Mouse (Mus musculus): Measurements from ENCODE around the gene Nkd1. TPM values are rescaled to one million over a fixed set of nuclear protein-coding genes. Genes with fewer than 3 reads are reported as not detected.
A peak's percentile ranks its signal among the peaks of the same experiment; 100 is the strongest.

The Nkd1 gene
- total RNA-seq, 1 experiment from 2014 or later = not detected

DNA sequence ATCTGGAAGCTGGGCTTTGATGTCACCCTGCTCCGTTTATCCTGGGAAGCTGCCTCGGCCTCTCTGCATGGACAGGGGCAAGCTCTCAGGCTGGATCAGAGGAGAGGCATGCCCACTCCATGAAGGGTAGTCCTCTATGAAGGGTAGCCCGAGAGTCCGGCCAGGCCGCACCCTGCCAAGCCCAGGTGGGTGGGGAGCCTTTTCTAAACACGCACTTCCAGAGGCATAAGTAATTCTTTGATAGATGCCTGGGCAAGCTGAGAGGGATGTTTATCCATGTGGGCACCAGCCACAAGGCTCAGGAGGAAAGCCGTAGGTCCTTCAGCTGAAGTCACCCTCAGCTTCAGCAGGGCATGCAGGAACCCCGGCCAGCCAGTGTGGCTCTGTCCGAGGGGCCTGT is 7.0 kb downstream of the Nkd1 start:
- no peak for ATAC-seq (replicated peaks in 1 of 2; ENCODE audit: insufficient read depth in 1 of 2, low FRiP score in 2 of 2, low TSS enrichment in 1 of 2, low read depth in 1 of 2, poor library complexity in 2 of 2, severe bottlenecking in 2 of 2)

DNA sequence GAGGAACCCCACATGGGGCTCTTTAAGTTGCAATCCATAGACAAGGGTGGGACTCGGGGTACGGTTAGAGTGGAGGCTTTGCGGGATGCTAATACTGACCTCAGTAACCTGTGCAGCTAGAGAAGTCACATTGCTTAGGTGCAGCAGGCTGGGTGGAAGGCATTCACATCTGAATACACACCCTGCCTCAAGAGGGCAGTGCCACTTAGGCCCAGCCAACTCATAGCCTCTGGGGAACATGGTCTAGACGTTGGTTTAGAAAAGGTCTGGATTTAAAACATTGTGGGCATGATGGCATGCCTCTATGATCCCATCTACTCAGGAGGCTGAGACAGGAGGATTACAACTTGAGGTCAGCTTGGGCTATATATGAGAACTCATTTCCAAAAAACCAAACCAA is 8.6 kb downstream of the Nkd1 start:
- ATAC-seq (replicated peaks in 1 of 2; ENCODE audit: insufficient read depth in 1 of 2, low FRiP score in 2 of 2, low TSS enrichment in 1 of 2, low read depth in 1 of 2, poor library complexity in 2 of 2, severe bottlenecking in 2 of 2) = no peak

GRCm38 (mm10) chr8:88537081-88537480 is 15.9 kb downstream of the Nkd1 start:
- no peak for ATAC-seq (replicated peaks in 1 of 2; ENCODE audit: insufficient read depth in 1 of 2, low FRiP score in 2 of 2, low TSS enrichment in 1 of 2, low read depth in 1 of 2, poor library complexity in 2 of 2, severe bottlenecking in 2 of 2)

GRCm38 (mm10) chr8:88537998-88538975 is 17.1 kb downstream of the Nkd1 start:
- no peak for ATAC-seq (replicated peaks in 1 of 2; ENCODE audit: insufficient read depth in 1 of 2, low FRiP score in 2 of 2, low TSS enrichment in 1 of 2, low read depth in 1 of 2, poor library complexity in 2 of 2, severe bottlenecking in 2 of 2)

DNA sequence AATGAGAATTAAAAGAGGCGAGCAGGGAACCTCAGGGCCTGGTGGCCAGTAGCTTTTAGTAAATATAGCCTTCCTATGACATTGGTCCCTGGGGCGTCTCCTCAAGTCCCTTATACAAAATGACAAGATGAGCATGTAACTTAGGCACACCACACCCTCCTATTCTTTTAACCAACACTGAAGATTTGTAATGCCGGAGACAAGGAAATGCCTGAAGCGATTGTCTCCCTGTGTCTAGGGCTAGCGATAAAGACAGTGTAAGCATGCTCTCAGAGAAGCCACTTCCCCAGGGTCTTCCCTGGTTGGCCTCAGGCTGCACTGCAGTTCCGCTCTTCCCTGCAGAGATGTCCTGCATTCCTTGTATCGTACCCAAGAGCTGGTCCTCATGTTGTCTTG is 17.8 kb downstream of the Nkd1 start:
- ATAC-seq (replicated peaks in 1 of 2; ENCODE audit: insufficient read depth in 1 of 2, low FRiP score in 2 of 2, low TSS enrichment in 1 of 2, low read depth in 1 of 2, poor library complexity in 2 of 2, severe bottlenecking in 2 of 2) = no peak

GRCm38 (mm10) chr8:88539963-88540362 is 18.8 kb downstream of the Nkd1 start:
- peak in 1 of 2 experiments; percentile 34; a peak in 1 of 4 replicates for ATAC-seq (replicated peaks in 1 of 2; ENCODE audit: insufficient read depth in 1 of 2, low FRiP score in 2 of 2, low TSS enrichment in 1 of 2, low read depth in 1 of 2, poor library complexity in 2 of 2, severe bottlenecking in 2 of 2)

GRCm38 (mm10) chr8:88542596-88543213 is 21.6 kb downstream of the Nkd1 start:
- ATAC-seq (replicated peaks in 1 of 2; ENCODE audit: insufficient read depth in 1 of 2, low FRiP score in 2 of 2, low TSS enrichment in 1 of 2, low read depth in 1 of 2, poor library complexity in 2 of 2, severe bottlenecking in 2 of 2) = no peak

GRCm38 (mm10) chr8:88544677-88545076 is 23.5 kb downstream of the Nkd1 start:
- ATAC-seq (replicated peaks in 1 of 2; ENCODE audit: insufficient read depth in 1 of 2, low FRiP score in 2 of 2, low TSS enrichment in 1 of 2, low read depth in 1 of 2, poor library complexity in 2 of 2, severe bottlenecking in 2 of 2) = no peak

DNA sequence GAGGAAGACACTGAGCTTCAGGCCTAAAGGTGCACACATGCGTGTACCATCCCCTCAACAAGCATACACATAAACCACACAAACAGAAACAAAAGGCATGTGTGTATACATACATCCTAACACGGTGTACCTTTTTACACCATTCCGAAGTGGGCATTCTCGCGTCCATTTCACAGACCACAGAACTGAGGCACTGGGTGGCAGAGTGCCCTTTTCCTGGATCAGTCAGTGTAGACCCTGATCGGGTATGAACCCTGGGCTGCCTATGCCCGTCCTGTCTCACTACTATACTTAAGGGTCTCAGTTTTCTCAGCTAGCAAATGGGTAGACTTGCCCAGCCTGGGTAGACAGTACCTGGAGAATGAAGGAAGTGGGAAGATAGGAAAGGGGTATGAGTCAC is 24.3 kb downstream of the Nkd1 start:
- no peak for ATAC-seq (replicated peaks in 1 of 2; ENCODE audit: insufficient read depth in 1 of 2, low FRiP score in 2 of 2, low TSS enrichment in 1 of 2, low read depth in 1 of 2, poor library complexity in 2 of 2, severe bottlenecking in 2 of 2)

GRCm38 (mm10) chr8:88546032-88546732 is 25.0 kb downstream of the Nkd1 start:
- no peak for ATAC-seq (replicated peaks in 1 of 2; ENCODE audit: insufficient read depth in 1 of 2, low FRiP score in 2 of 2, low TSS enrichment in 1 of 2, low read depth in 1 of 2, poor library complexity in 2 of 2, severe bottlenecking in 2 of 2)

DNA sequence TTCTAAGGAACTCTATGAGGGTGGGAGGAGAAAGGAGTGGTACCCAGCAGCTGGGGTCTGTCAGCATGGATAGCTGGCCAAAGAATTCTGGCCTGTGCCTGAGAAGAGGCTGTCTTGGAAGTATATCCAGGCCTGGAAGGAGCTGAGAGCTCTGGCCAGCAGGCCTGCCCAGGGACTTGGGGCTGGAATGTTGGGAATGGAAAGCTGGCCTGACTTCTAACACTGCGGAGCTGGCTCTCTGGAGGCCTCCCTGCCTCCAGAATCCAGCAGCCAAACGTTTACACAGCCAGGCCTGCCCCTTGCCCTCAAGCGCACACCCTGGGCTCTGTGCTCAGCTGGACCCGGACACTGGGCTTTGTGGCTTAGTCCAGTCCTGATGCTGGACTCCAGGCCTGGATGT is 34.5 kb downstream of the Nkd1 start:
- no peak for ATAC-seq (replicated peaks in 1 of 2; ENCODE audit: insufficient read depth in 1 of 2, low FRiP score in 2 of 2, low TSS enrichment in 1 of 2, low read depth in 1 of 2, poor library complexity in 2 of 2, severe bottlenecking in 2 of 2)

DNA sequence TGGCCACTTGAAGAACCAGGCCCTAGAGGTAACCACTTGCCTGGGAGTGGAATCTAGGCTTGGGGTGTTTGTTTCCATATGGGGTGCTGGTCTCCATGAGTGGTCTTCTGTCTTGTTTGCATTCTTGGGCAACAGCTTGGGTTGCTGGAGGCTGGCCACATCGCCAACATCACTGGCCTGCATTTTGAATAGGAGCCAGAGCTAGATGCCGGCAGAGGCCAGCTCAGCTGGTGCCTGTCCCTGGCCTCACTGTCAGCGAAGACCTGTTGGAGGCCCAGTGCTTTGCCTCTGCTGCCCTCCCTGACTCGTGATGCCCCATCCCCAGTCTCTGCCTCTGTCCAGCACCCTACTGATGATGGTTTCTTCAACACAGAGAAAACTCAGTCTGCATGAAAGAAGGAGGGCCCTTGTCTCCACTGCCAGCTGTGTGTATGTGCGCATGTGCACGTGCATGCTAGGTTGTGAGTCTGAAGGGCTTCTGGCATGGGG is 38.9 kb downstream of the Nkd1 start:
- ATAC-seq (replicated peaks in 1 of 2; ENCODE audit: insufficient read depth in 1 of 2, low FRiP score in 2 of 2, low TSS enrichment in 1 of 2, low read depth in 1 of 2, poor library complexity in 2 of 2, severe bottlenecking in 2 of 2) = no peak

GRCm38 (mm10) chr8:88561402-88561801 is 40.2 kb downstream of the Nkd1 start:
- no peak for ATAC-seq (replicated peaks in 1 of 2; ENCODE audit: insufficient read depth in 1 of 2, low FRiP score in 2 of 2, low TSS enrichment in 1 of 2, low read depth in 1 of 2, poor library complexity in 2 of 2, severe bottlenecking in 2 of 2)

DNA sequence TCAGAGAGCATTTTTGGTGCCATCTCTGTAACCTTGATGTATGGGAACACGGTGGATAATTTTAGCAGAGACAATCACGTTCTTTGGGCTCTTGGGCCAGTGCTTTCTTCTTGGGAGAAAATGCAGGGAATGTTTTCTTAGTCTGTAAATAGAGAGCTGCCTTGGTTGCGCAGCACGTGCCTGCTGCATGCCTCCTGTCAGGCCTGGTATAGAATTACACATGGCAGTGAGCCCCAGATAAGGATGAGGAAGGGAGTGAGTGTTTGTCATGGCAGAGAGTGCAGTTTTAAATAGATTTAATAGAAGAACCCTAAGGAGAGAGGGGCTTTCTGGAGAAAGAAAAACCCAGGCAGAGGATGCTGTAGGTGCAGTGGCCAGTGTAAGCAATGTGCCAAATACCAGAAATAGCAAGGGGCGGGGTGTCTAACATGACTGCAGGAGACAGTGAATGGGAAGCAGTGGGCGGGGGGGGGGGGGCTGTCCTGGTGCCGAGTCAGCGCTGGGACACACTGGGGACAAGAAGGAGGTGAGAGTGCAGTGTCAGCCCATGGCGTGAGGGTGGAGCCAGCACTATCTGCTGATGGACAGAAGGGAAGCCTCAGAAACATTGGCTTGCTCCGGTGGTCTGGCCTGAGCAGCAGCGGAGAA is 43.2 kb downstream of the Nkd1 start:
- no peak for ATAC-seq (replicated peaks in 1 of 2; ENCODE audit: insufficient read depth in 1 of 2, low FRiP score in 2 of 2, low TSS enrichment in 1 of 2, low read depth in 1 of 2, poor library complexity in 2 of 2, severe bottlenecking in 2 of 2)

DNA sequence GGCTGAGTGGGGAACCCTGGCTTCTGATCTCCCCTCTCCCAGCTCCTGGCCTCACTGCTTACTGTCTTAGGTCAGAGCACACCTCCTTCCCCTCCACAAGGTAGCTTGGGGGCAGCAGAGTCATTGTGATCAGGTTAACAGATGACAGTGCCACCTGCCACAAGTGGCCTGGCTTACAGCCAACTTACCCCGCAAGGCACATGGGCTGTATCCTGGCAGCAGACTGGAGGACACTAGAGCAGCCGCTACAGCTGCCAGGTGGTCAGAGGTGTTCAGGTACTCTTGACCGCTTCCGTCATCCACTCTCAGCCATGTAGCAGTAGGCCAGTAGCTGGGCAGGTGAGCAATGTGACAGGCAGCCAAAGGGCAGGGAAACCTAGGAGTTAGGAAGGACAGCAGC is 45.0 kb downstream of the Nkd1 start:
- ATAC-seq (replicated peaks in 1 of 2; ENCODE audit: insufficient read depth in 1 of 2, low FRiP score in 2 of 2, low TSS enrichment in 1 of 2, low read depth in 1 of 2, poor library complexity in 2 of 2, severe bottlenecking in 2 of 2) = no peak

DNA sequence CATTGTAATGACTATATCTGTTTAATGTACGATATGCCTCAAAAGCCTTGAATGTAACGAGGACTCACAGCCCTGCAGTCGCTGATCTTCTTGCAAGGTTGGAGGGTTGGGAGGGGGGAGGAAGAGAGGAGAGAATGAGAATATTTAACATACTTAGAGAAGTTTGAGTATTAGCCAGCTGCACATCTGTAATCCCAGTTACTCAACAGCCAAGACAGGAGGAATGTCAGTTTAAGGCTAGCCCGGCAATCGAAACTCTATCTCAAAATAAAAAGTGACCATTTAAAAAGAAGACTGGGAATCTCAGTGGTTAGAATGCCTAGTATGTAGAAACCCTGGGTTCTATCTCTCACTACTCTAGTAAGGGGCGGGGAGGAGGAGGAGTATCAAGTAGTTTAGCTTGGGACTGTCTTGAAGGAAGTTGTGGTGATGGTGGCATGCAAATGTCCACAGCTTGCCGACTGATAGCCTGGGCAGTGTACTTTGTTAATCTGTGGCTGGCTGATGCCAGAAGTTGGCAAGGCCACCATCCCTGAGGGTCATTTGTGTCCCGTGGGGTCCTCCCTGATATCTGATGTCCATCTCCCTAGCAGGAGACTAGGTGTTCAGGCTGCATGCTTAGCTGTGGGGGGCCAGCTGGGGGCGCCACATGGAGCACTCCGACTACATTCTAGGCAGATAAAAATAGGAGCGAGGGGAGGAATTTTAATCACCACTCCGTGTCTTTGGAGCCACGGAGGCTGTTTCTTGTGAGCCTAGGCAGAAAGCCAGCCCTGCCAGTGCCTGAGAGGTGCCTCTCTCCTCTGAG is 46.4 kb downstream of the Nkd1 start:
- 0 out of 4 replicates have a peak, but pooled peaks have one; percentile 8 to 19 for ATAC-seq (replicated peaks in 1 of 2; ENCODE audit: insufficient read depth in 1 of 2, low FRiP score in 2 of 2, low TSS enrichment in 1 of 2, low read depth in 1 of 2, poor library complexity in 2 of 2, severe bottlenecking in 2 of 2)

DNA sequence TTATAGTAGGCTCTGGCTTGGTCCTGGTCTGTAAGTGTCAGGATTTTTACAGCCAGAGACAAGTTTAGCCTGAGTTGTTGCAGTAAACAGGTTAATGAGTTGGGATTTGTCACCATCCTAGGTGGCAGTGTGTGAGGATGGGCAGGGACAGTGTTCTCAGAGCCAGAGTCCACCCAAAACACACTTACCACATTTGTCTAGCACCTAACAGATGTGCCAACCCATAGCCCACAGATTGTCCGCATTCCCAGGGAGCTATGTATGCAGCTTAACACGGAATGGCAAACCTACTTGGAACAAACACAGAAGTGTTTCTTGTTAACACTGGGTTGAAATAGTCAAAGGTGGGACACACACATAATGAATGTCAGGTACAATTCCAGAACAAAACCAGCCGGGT is 47.1 kb downstream of the Nkd1 start:
- ATAC-seq (replicated peaks in 1 of 2; ENCODE audit: insufficient read depth in 1 of 2, low FRiP score in 2 of 2, low TSS enrichment in 1 of 2, low read depth in 1 of 2, poor library complexity in 2 of 2, severe bottlenecking in 2 of 2) = no peak

Data from hematopoietic stem cell, adult 5-6 weeks (primary cell).